Mouse (Mus musculus) heart, adult 18-20 months (tissue): ENCODE measurements around the gene Homer3. TPM values are rescaled to one million over a fixed set of nuclear protein-coding genes. Genes with fewer than 3 reads are reported as not detected.

Experiments
- DNase-seq, 2 experiments: peaks; one replicate each; pipeline ENCODE4 v3.0.0; 2021 to 2022; ENCODE audit warnings: mixed read lengths in 1 of 2
- total RNA-seq, 2 experiments: library from RNA; stranded (reverse); gene quantifications; 2 replicates each; pipeline ENCODE4 v1.2.3; 2021

Gene Homer3
- total RNA-seq, 2 experiments from 2014 or later, result 7.7 to 8.4 TPM

GRCm38 (mm10) chr8:70283136-70284077 lies 780 bp downstream of the Homer3 start:
- peak in 1 of 2 experiments; percentile 45 for DNase-seq

GRCm38 (mm10) chr8:70284421-70284820 lies 1.8 kb downstream of the Homer3 start:
- no peak for DNase-seq

GRCm38 (mm10) chr8:70285304-70285703 lies 2.7 kb downstream of the Homer3 start:
- no peak for DNase-seq

- no peak for DNase-seq
These were observed 4.1 kb downstream of the Homer3 start for GRCm38 (mm10) chr8:70286737-70287136.

GRCm38 (mm10) chr8:70293988-70294405 lies 11.4 kb downstream of the Homer3 start:
- no peak for DNase-seq

- no peak for DNase-seq
These were observed 18.3 kb downstream of the Homer3 start for GRCm38 (mm10) chr8:70300881-70301280.

GRCm38 (mm10) chr8:70302358-70302890 lies 19.8 kb downstream of the Homer3 start, which contains the start of the genes Ddx49 and Cope:
TSS of gene Ddx49 (minus strand) at chr8:70302489.
TSS of gene Cope (plus strand) at chr8:70302518.
- peak; percentile 95 to 96 for DNase-seq

GRCm38 (mm10) chr8:70302901-70303300 lies 20.3 kb downstream of the Homer3 start:
- no peak for DNase-seq

GRCm38 (mm10) chr8:70309311-70309710 lies 26.7 kb downstream of the Homer3 start:
- no peak for DNase-seq

GRCm38 (mm10) chr8:70313399-70313798 lies 30.8 kb downstream of the Homer3 start:
- no peak for DNase-seq

GRCm38 (mm10) chr8:70315624-70316510 lies 33.2 kb downstream of the Homer3 start, which contains the start of gene Cers1:
TSS of gene Cers1 (plus strand) at chr8:70315775.
- DNase-seq, result peak; percentile 48 to 63

- no peak for DNase-seq
These were observed 34.2 kb downstream of the Homer3 start for GRCm38 (mm10) chr8:70316511-70317504.

- no peak for DNase-seq
These were observed 35.2 kb downstream of the Homer3 start for GRCm38 (mm10) chr8:70317872-70318271.

- no peak for DNase-seq
These were observed 41.1 kb downstream of the Homer3 start for GRCm38 (mm10) chr8:70323716-70324115.

GRCm38 (mm10) chr8:70327512-70327911 lies 44.9 kb downstream of the Homer3 start:
- no peak for DNase-seq

- DNase-seq, result no peak
These were observed 46.7 kb downstream of the Homer3 start, which contains the start of gene Gdf1 for GRCm38 (mm10) chr8:70329124-70329834. TSS of gene Gdf1 (plus strand) at chr8:70329817.

- no peak for DNase-seq
These were observed 47.5 kb downstream of the Homer3 start for GRCm38 (mm10) chr8:70329835-70330740.

GRCm38 (mm10) chr8:70330741-70331364 lies 48.2 kb downstream of the Homer3 start:
- no peak for DNase-seq

GRCm38 (mm10) chr8:70331526-70331925 lies 48.9 kb downstream of the Homer3 start:
- no peak for DNase-seq
